Mouse (Mus musculus): ENCODE results near the gene Gm3488.
"Not testable (repeated sequence)": the region's sequence is repeated elsewhere in the genome, so short reads cannot be mapped to it uniquely, and the experiment has no call there.

The Gm3488 gene

GRCm38 (mm10) chr14:5501374-5501773, at the start of gene Gm3488:
TSS of gene Gm3488 (plus strand) at chr14:5501674.
- DNase-seq (ENCODE audit: low spot score in 2 of 2): not testable (repeated sequence)

GRCm38 (mm10) chr14:5455367-5455766, 46.1 kb upstream of the Gm3488 start, which contains the start of gene Gm3194:
TSS of gene Gm3194 (minus strand) at chr14:5455467.
- DNase-seq (ENCODE audit: low spot score in 2 of 2): not testable (repeated sequence)

GRCm38 (mm10) chr14:5460469-5460868, 41.0 kb upstream of the Gm3488 start:
- DNase-seq (ENCODE audit: low spot score in 2 of 2): not testable (repeated sequence)

- DNase-seq (ENCODE audit: low spot score in 2 of 2): not testable (repeated sequence)
Measured at GRCm38 (mm10) chr14:5477730-5478129, 23.7 kb upstream of the Gm3488 start, which contains the start of gene Gm8246. TSS of gene Gm8246 (minus strand) at chr14:5477830.

- not testable (repeated sequence) for DNase-seq (ENCODE audit: low spot score in 2 of 2)
Measured at GRCm38 (mm10) chr14:5483907-5484306, 17.6 kb upstream of the Gm3488 start, which contains the start of gene Gm3187. TSS of gene Gm3187 (plus strand) at chr14:5484207.

- not testable (repeated sequence) for DNase-seq (ENCODE audit: low spot score in 2 of 2)
Measured at GRCm38 (mm10) chr14:5538196-5538595, 36.7 kb downstream of the Gm3488 start, which contains the start of gene Gm3532. TSS of gene Gm3532 (plus strand) at chr14:5538496.
